Mouse (Mus musculus): Measurements from ENCODE around the gene Hip1r. TPM values are rescaled to one million over a fixed set of nuclear protein-coding genes. Genes with fewer than 3 reads are reported as not detected.

Gene Hip1r
- polyA plus RNA-seq, 1 experiment, result 10.5 TPM

GRCm38 (mm10) chr5:123960129-123960528, 13.3 kb upstream of the Hip1r start:
- H3K36me3 ChIP-seq (ENCODE audit: control insufficient read depth, insufficient read depth), result no peaks in the 10 kb centered on the region
- no peak overlapping the region for H3K4me2 ChIP-seq (ENCODE audit: low read depth)
- no peak overlapping the region for H3ac ChIP-seq (ENCODE audit: control insufficient read depth, insufficient read length)
- H3K4me3 ChIP-seq, result no peak overlapping the region
- no peaks in the 10 kb centered on the region for H3K27me3 ChIP-seq (ENCODE audit: control insufficient read depth, insufficient read depth, insufficient read length)
- TF ChIP-seq TCF12 (IDR thresholded peaks at IDR 0.05; ENCODE audit: insufficient read depth, poor library complexity, severe bottlenecking) (no peak), E2F4 (IDR thresholded peaks at IDR 0.05; ENCODE audit: insufficient read depth) (no peak), USF1 (IDR thresholded peaks at IDR 0.05; ENCODE audit: low read depth) (no peak), REST (IDR thresholded peaks at IDR 0.05; ENCODE audit: insufficient read depth, insufficient read length) (no peak), POLR2A (IDR thresholded peaks at IDR 0.05; ENCODE audit: insufficient read length, low read depth) (no peak), CEBPB (IDR thresholded peaks at IDR 0.05; ENCODE audit: insufficient read depth, poor library complexity, severe bottlenecking) (no peak), SRF (IDR thresholded peaks at IDR 0.05; ENCODE audit: control insufficient read depth, insufficient read length, low read depth) (no peak)
- no peaks in the 10 kb centered on the region for H3K79me2 ChIP-seq (ENCODE audit: control insufficient read depth, insufficient read depth)

- Histone ChIP-seq H3K27me3 (ENCODE audit: control insufficient read depth, insufficient read depth, insufficient read length) (no peaks in the 10 kb centered on the region), H3K4me2 (ENCODE audit: low read depth) (no peak overlapping the region), H3K36me3 (ENCODE audit: control insufficient read depth, insufficient read depth) (no peaks in the 10 kb centered on the region), H3K79me2 (ENCODE audit: control insufficient read depth, insufficient read depth) (no peaks in the 10 kb centered on the region), H3ac (ENCODE audit: control insufficient read depth, insufficient read length) (no peak overlapping the region), H3K4me3 (no peak overlapping the region)
- no peak for TF ChIP-seq POLR2A (IDR thresholded peaks at IDR 0.05; ENCODE audit: insufficient read length, low read depth)
- TF ChIP-seq MYOD1 (IDR thresholded peaks at IDR 0.05; ENCODE audit: control insufficient read depth in 1 of 3, insufficient read length in 2 of 3, low read depth in 2 of 3), result no peak
- no peak for TF ChIP-seq MYOG (IDR thresholded peaks at IDR 0.05; ENCODE audit: control insufficient read depth in 1 of 3, insufficient read depth in 1 of 3, insufficient read length in 2 of 3, low read depth in 2 of 3)
- TF ChIP-seq REST (IDR thresholded peaks at IDR 0.05; ENCODE audit: insufficient read depth, insufficient read length), result no peak
- TF ChIP-seq CEBPB (IDR thresholded peaks at IDR 0.05; ENCODE audit: insufficient read depth, poor library complexity, severe bottlenecking), result no peak
- TF ChIP-seq SRF (IDR thresholded peaks at IDR 0.05; ENCODE audit: control insufficient read depth, insufficient read length, low read depth), result no peak
- TF ChIP-seq TCF3 (IDR thresholded peaks at IDR 0.05; ENCODE audit: insufficient read length, low read depth), result no peak
- TF ChIP-seq TCF12 (IDR thresholded peaks at IDR 0.05; ENCODE audit: insufficient read depth, poor library complexity, severe bottlenecking), result no peak
These were observed 12.4 kb upstream of the Hip1r start for GRCm38 (mm10) chr5:123961046-123961445.

GRCm38 (mm10) chr5:123964208-123964607, 9.2 kb upstream of the Hip1r start:
- H3K27me3 ChIP-seq (ENCODE audit: control insufficient read depth, insufficient read depth, insufficient read length), result no peaks in the 10 kb centered on the region
- no peaks in the 10 kb centered on the region for H3K36me3 ChIP-seq (ENCODE audit: control insufficient read depth, insufficient read depth)
- H3K4me3 ChIP-seq, result no peak overlapping the region
- no peak overlapping the region for H3ac ChIP-seq (ENCODE audit: control insufficient read depth, insufficient read length)
- no peaks in the 10 kb centered on the region for H3K79me2 ChIP-seq (ENCODE audit: control insufficient read depth, insufficient read depth)
- TF ChIP-seq E2F4 (IDR thresholded peaks at IDR 0.05; ENCODE audit: insufficient read depth), result no peak
- TF ChIP-seq SRF (IDR thresholded peaks at IDR 0.05; ENCODE audit: control insufficient read depth, insufficient read length, low read depth), result no peak
- no peak for TF ChIP-seq MAX (IDR thresholded peaks at IDR 0.05; ENCODE audit: low read depth)
- no peak for TF ChIP-seq REST (IDR thresholded peaks at IDR 0.05; ENCODE audit: insufficient read depth, insufficient read length)
- TF ChIP-seq POLR2A (IDR thresholded peaks at IDR 0.05; ENCODE audit: insufficient read length, low read depth), result no peak
- no peak for TF ChIP-seq MYOG (IDR thresholded peaks at IDR 0.05; ENCODE audit: control insufficient read depth in 1 of 3, insufficient read depth in 1 of 3, insufficient read length in 2 of 3, low read depth in 2 of 3)
- no peak for TF ChIP-seq TCF3 (IDR thresholded peaks at IDR 0.05; ENCODE audit: insufficient read length, low read depth)
- no peak for TF ChIP-seq TCF12 (IDR thresholded peaks at IDR 0.05; ENCODE audit: insufficient read depth, poor library complexity, severe bottlenecking)
- no peak for TF ChIP-seq MYOD1 (IDR thresholded peaks at IDR 0.05; ENCODE audit: control insufficient read depth in 1 of 3, insufficient read length in 2 of 3, low read depth in 2 of 3)
- no peak for TF ChIP-seq POLR2AphosphoS2 (IDR thresholded peaks at IDR 0.05; ENCODE audit: insufficient read length, low read depth)
- TF ChIP-seq USF1 (IDR thresholded peaks at IDR 0.05; ENCODE audit: low read depth), result no peak
- no peak for TF ChIP-seq CEBPB (IDR thresholded peaks at IDR 0.05; ENCODE audit: insufficient read depth, poor library complexity, severe bottlenecking)
- H3K4me2 ChIP-seq (ENCODE audit: low read depth), result no peak overlapping the region

- no peaks in the 10 kb centered on the region for H3K27me3 ChIP-seq (ENCODE audit: control insufficient read depth, insufficient read depth, insufficient read length)
These were observed 6.7 kb upstream of the Hip1r start for GRCm38 (mm10) chr5:123966759-123967158.

GRCm38 (mm10) chr5:123968468-123968867, 5.0 kb upstream of the Hip1r start:
- Histone ChIP-seq H3K4me2 (ENCODE audit: low read depth) (no peak overlapping the region), H3K36me3 (ENCODE audit: control insufficient read depth, insufficient read depth) (no peaks in the 10 kb centered on the region), H3ac (ENCODE audit: control insufficient read depth, insufficient read length) (no peak overlapping the region), H3K4me3 (no peak overlapping the region), H3K79me2 (ENCODE audit: control insufficient read depth, insufficient read depth) (no peaks in the 10 kb centered on the region), H3K27me3 (ENCODE audit: control insufficient read depth, insufficient read depth, insufficient read length) (no peaks in the 10 kb centered on the region)
- no peak for TF ChIP-seq TCF12 (IDR thresholded peaks at IDR 0.05; ENCODE audit: insufficient read depth, poor library complexity, severe bottlenecking)
- TF ChIP-seq MYOD1 (IDR thresholded peaks at IDR 0.05; ENCODE audit: control insufficient read depth in 1 of 3, insufficient read length in 2 of 3, low read depth in 2 of 3), result peak in 2 of 3 experiments; percentile 70 to 89
- no peak for TF ChIP-seq E2F4 (IDR thresholded peaks at IDR 0.05; ENCODE audit: insufficient read depth)

More at GRCm38 (mm10) chr5:123966759-123967158, 6.7 kb upstream of the Hip1r start:
- Histone ChIP-seq H3K4me2 (ENCODE audit: low read depth) (no peak overlapping the region), H3K4me3 (no peak overlapping the region), H3K36me3 (ENCODE audit: control insufficient read depth, insufficient read depth) (no peaks in the 10 kb centered on the region), H3ac (ENCODE audit: control insufficient read depth, insufficient read length) (no peak overlapping the region), H3K79me2 (ENCODE audit: control insufficient read depth, insufficient read depth) (no peaks in the 10 kb centered on the region)
- no peak for TF ChIP-seq POLR2AphosphoS2 (IDR thresholded peaks at IDR 0.05; ENCODE audit: insufficient read length, low read depth)
- TF ChIP-seq TCF3 (IDR thresholded peaks at IDR 0.05; ENCODE audit: insufficient read length, low read depth), result no peak
- no peak for TF ChIP-seq MYOD1 (IDR thresholded peaks at IDR 0.05; ENCODE audit: control insufficient read depth in 1 of 3, insufficient read length in 2 of 3, low read depth in 2 of 3)
- TF ChIP-seq E2F4 (IDR thresholded peaks at IDR 0.05; ENCODE audit: insufficient read depth), result no peak
- no peak for TF ChIP-seq MAX (IDR thresholded peaks at IDR 0.05; ENCODE audit: low read depth)

Data from myocyte (in vitro differentiated cells).